Mouse (Mus musculus) WW6 (cell line): ENCODE measurements around the gene Fam219b.

Experiments used
- DNase-seq: peaks from one replicate; pipeline ENCODE4 v3.0.0-alpha.2; 2013; ENCODE audit warnings: low read depth, low spot score

Gene Fam219b

GRCm38 (mm10) chr9:57562896-57563372 is 25.6 kb downstream of the Fam219b start:
- no peak for DNase-seq

GRCm38 (mm10) chr9:57564609-57565008 is 27.3 kb downstream of the Fam219b start:
- no peak for DNase-seq

GRCm38 (mm10) chr9:57565741-57566221 is 28.5 kb downstream of the Fam219b start:
- DNase-seq = no peak

- DNase-seq = peak; percentile 40
These were observed 29.5 kb downstream of the Fam219b start for GRCm38 (mm10) chr9:57566846-57567245.

GRCm38 (mm10) chr9:57568500-57568899 is 31.2 kb downstream of the Fam219b start:
- DNase-seq = no peak

GRCm38 (mm10) chr9:57574397-57574796 is 37.1 kb downstream of the Fam219b start:
- no peak for DNase-seq

- no peak for DNase-seq
These were observed 38.2 kb downstream of the Fam219b start for GRCm38 (mm10) chr9:57575577-57575976.

GRCm38 (mm10) chr9:57577144-57577849 is 40.0 kb downstream of the Fam219b start:
- no peak for DNase-seq

GRCm38 (mm10) chr9:57584991-57585390 is 47.7 kb downstream of the Fam219b start:
- no peak for DNase-seq

GRCm38 (mm10) chr9:57589224-57590126 is 52.1 kb downstream of the Fam219b start, which contains the start of gene Ulk3:
TSS of gene Ulk3 (plus strand) at chr9:57589452.
- peak; percentile 47 for DNase-seq

GRCm38 (mm10) chr9:57590726-57591125 is 53.4 kb downstream of the Fam219b start:
- no peak for DNase-seq
